Mouse (Mus musculus) thymus, adult 2 months (tissue): ENCODE measurements at regions not wholly inside any gene's neighbourhood (a gene's known extent, or its start where the extent isn't known, plus 50 kb on each side); places are given as distances from the start of the nearest gene placed in this dataset.

ENCODE experiments used
- CTCF ChIP-seq: fragments of 200-500 bp; IDR thresholded peaks from 2 replicates; pipeline ENCODE4 v1.5.1; 2012; ENCODE audit warnings: mild to moderate bottlenecking, control low read depth, low read length, moderate library complexity, borderline replicate concordance; ENCODE audit not compliant: control insufficient read depth, poor library complexity, insufficient read depth; ENCODE audit errors: extremely low read depth
- POLR2A ChIP-seq: fragments of 200-500 bp; IDR thresholded peaks from 2 replicates; pipeline ENCODE4 v1.6.1; 2012; ENCODE audit warnings: mild to moderate bottlenecking, low read length, control low read depth, moderate library complexity; ENCODE audit not compliant: control insufficient read depth, poor library complexity, insufficient read depth; ENCODE audit errors: extremely low read depth

DNA sequence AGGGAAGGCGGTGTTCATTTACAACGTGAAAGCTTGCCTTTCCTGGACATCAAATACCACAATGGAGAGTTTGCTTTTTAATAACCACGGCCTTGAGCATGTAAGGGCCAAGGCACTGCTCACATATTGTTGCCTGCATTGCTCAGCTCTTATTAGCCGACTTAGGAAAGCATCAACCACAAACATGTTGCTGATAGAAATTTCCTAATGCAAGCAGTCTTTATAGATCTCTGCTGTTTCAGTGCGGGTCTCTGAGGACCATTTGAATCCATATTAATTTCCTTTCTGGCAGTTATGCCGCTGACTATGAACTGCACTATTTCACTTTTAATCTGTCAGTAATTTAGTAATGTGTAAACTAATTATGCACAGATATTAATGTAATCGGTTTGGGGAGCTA, 552.4 kb upstream of the Sall1 start:
- TF ChIP-seq CTCF (no peak), POLR2A (no peak)
